Mouse (Mus musculus) testis, adult 2 months (tissue): ENCODE results near the gene Emc8.
A peak's percentile ranks its signal among the peaks of the same experiment; 100 is the strongest.
"Not testable (repeated sequence)": the region's sequence is repeated elsewhere in the genome, so short reads cannot be mapped to it uniquely, and the experiment has no call there.

Source experiments
- CTCF ChIP-seq: fragments of 200-500 bp; IDR thresholded peaks from 2 replicates; pipeline ENCODE4 v1.5.1; 2012; ENCODE audit warnings: low read depth, mild to moderate bottlenecking, inconsistent platforms, low read length, moderate library complexity; ENCODE audit not compliant: control insufficient read depth, insufficient read depth, insufficient replicate concordance
- POLR2A ChIP-seq: fragments of 200-500 bp; IDR thresholded peaks from 2 replicates; pipeline ENCODE4 v1.6.1; 2012; ENCODE audit warnings: low read depth, mild to moderate bottlenecking, inconsistent platforms, low read length, moderate library complexity; ENCODE audit not compliant: control insufficient read depth

GRCm38 (mm10) chr8:120680405-120680804, 12.0 kb upstream of the Emc8 start:
- not testable (repeated sequence) for TF ChIP-seq POLR2A
- TF ChIP-seq CTCF: peak; percentile 35; the same call in 1 of the 2 replicates
